In genomic region chr11:103987423-103987822, GRCm38 (mm10) we compare ENCODE assay signal across 8 mouse cellular contexts. TPM values are rescaled to one million over a fixed set of nuclear protein-coding genes. Genes with fewer than 3 reads are reported as not detected.
DNase-seq lines count a peak whose midpoint lies in the region; ATAC-seq and TF ChIP-seq lines count a peak whose summit lies in the region.

No protein-coding gene starts in this region.

- TF ChIP-seq CTCF in intestine, postnatal 0 days (IDR thresholded peaks at IDR 0.05; ENCODE audit: low read depth) = peak; percentile 97

- no peaks in the 10 kb centered on the region for H3K4me1 ChIP-seq in heart, embryonic 11.5 days (ENCODE audit: control insufficient read depth, insufficient read depth, low read length)
- no peaks in the 10 kb centered on the region for H3K4me1 ChIP-seq in intestine, postnatal 0 days (replicated peaks; ENCODE audit: control insufficient read depth, insufficient read depth, low read length)
- peaks cover 22% of the 10 kb centered on the region for H3K4me1 ChIP-seq in limb, embryonic 13.5 days

- ATAC-seq in heart, embryonic 11.5 days (replicated peaks; ENCODE audit: insufficient number of reproducible peaks, low FRiP score, low TSS enrichment) = no peak
- ATAC-seq in intestine, postnatal 0 days = peak; percentile 41; the same call in 1 of the 2 replicates
- ATAC-seq in limb, embryonic 13.5 days (ENCODE audit: low FRiP score, low read depth) = peak; percentile 42; the same call in 1 of the 2 replicates

- 33% methylated on average over 8 of the region's 8 CpGs for WGBS in heart, embryonic 11.5 days (ENCODE audit: insufficient replicate concordance)
- 27% methylated on average over 8 of the region's 8 CpGs for WGBS in intestine, postnatal 0 days
- WGBS in limb, embryonic 13.5 days = 28% methylated on average over 8 of the region's 8 CpGs

- peak; percentile 66 to 86 for DNase-seq in heart, adult 18-20 months
- DNase-seq in cerebellum, adult 9-11 months = peak; percentile 79
- peak; percentile 58 to 74 for DNase-seq in frontal cortex, postnatal 25 days (ENCODE audit: low spot score in 2 of 2)
- DNase-seq in monocyte, adult 2 months (ENCODE audit: low read depth in 1 of 2, low spot score in 2 of 2) = peak; percentile 28 to 64
- DNase-seq in spleen, postnatal 14 days (ENCODE audit: low spot score in 2 of 2) = peak; percentile 31 to 65

- H3K4me3 ChIP-seq in heart, embryonic 11.5 days (ENCODE audit: low read depth, low read length) = no peak overlapping the region
- H3K4me3 ChIP-seq in intestine, postnatal 0 days (ENCODE audit: low read depth, low read length) = no peak overlapping the region
- no peak overlapping the region for H3K4me3 ChIP-seq in limb, embryonic 13.5 days

- no peak overlapping the region for H3K4me2 ChIP-seq in heart, embryonic 11.5 days
- H3K4me2 ChIP-seq in intestine, postnatal 0 days (replicated peaks; ENCODE audit: low read depth) = no peak overlapping the region
- H3K4me2 ChIP-seq in limb, embryonic 13.5 days (replicated peaks) = no peak overlapping the region

- no peaks in the 10 kb centered on the region for H3K27me3 ChIP-seq in heart, embryonic 11.5 days (ENCODE audit: control insufficient read depth, insufficient read depth, low read length)
- no peaks in the 10 kb centered on the region for H3K27me3 ChIP-seq in intestine, postnatal 0 days (replicated peaks; ENCODE audit: control insufficient read depth, insufficient read depth, low read length)
- H3K27me3 ChIP-seq in limb, embryonic 13.5 days = no peaks in the 10 kb centered on the region

- H3K9me3 ChIP-seq in heart, embryonic 11.5 days (replicated peaks; ENCODE audit: control insufficient read depth, low read length) = no peaks in the 10 kb centered on the region
- H3K9me3 ChIP-seq in intestine, postnatal 0 days (ENCODE audit: control insufficient read depth) = no peaks in the 10 kb centered on the region
- no peaks in the 10 kb centered on the region for H3K9me3 ChIP-seq in limb, embryonic 13.5 days

- H3K36me3 ChIP-seq in heart, embryonic 11.5 days (ENCODE audit: control insufficient read depth, insufficient read depth, low read length) = peaks cover 6% of the 10 kb centered on the region; the same call in 1 of the 2 replicates
- H3K36me3 ChIP-seq in intestine, postnatal 0 days (ENCODE audit: control insufficient read depth, insufficient read depth) = peaks cover 28% of the 10 kb centered on the region
- H3K36me3 ChIP-seq in limb, embryonic 13.5 days = peaks cover 32% of the 10 kb centered on the region

- H3K27ac ChIP-seq in heart, embryonic 11.5 days (ENCODE audit: low read depth, low read length) = no peak overlapping the region
- no peak overlapping the region for H3K27ac ChIP-seq in intestine, postnatal 0 days (ENCODE audit: low read depth, low read length)
- H3K27ac ChIP-seq in limb, embryonic 13.5 days = no peak overlapping the region

- H3K9ac ChIP-seq in heart, embryonic 11.5 days (ENCODE audit: low read depth, low read length) = no peak overlapping the region
- no peak overlapping the region for H3K9ac ChIP-seq in intestine, postnatal 0 days (ENCODE audit: low read depth, low read length)
- no peak overlapping the region for H3K9ac ChIP-seq in limb, embryonic 13.5 days

RNA-seq across cellular contexts. Expression of gene Arf2, which starts 20.9 kb away (rescaled TPM):
- 10 to 100 TPM; 24.2 to 30.8 TPM for total RNA-seq in heart, adult 18-20 months (2021)
- polyA plus RNA-seq in heart, embryonic 11.5 days (2014; fragmentation: Nextera tagmentation; extraction: Ambion mirVana) = 56.0 and 63.2 TPM in 2 replicates
- 33.4 and 35.4 TPM in 2 replicates for polyA plus RNA-seq in intestine, postnatal 0 days (2015; fragmentation: Nextera tagmentation; extraction: Ambion mirVana)
- 81.1 and 84.3 TPM in 2 replicates for polyA plus RNA-seq in limb, embryonic 13.5 days (2015; fragmentation: Nextera tagmentation; extraction: Ambion mirVana)

RNA-seq across cellular contexts. Expression of gene Nsf, which starts 33.6 kb away (rescaled TPM):
- total RNA-seq in heart, adult 18-20 months (2021) = 10 to 100 TPM; 23.8 to 33.2 TPM
- 30.5 and 37.0 TPM in 2 replicates for polyA plus RNA-seq in heart, embryonic 11.5 days (2014; fragmentation: Nextera tagmentation; extraction: Ambion mirVana)
- 41.0 and 41.4 TPM in 2 replicates for polyA plus RNA-seq in intestine, postnatal 0 days (2015; fragmentation: Nextera tagmentation; extraction: Ambion mirVana)
- 51.5 and 55.6 TPM in 2 replicates for polyA plus RNA-seq in limb, embryonic 13.5 days (2015; fragmentation: Nextera tagmentation; extraction: Ambion mirVana)
